Mouse (Mus musculus) spleen, adult 2 months (tissue): ENCODE measurements around the gene Asb6.

Experiments used
- CTCF ChIP-seq: fragments of 200-500 bp; IDR thresholded peaks from 2 replicates; pipeline ENCODE4 v1.5.1; 2011; ENCODE audit warnings: mild to moderate bottlenecking, inconsistent platforms; ENCODE audit not compliant: insufficient read depth, insufficient read length, insufficient replicate concordance; ENCODE audit errors: extremely low read depth
- POLR2A ChIP-seq: fragments of 200-500 bp; IDR thresholded peaks from 2 replicates; pipeline ENCODE4 v1.6.1; 2011; ENCODE audit warnings: low read depth, low read length, inconsistent platforms

- TF ChIP-seq POLR2A: no peak
- no peak for TF ChIP-seq CTCF
Measured at GRCm38 (mm10) chr2:30859782-30860181, 29.6 kb upstream of the Asb6 start.
